Mouse (Mus musculus) hindbrain, postnatal 0 days (tissue): ENCODE results near the gene Sytl1. TPM values are rescaled to one million over a fixed set of nuclear protein-coding genes. Genes with fewer than 3 reads are reported as not detected.

Experiments
- ATAC-seq: fragments of 200-750 bp; cut with Nextera tagmentation; 2 replicates; pipeline ENCODE4 v1.8.0; 2017; ENCODE audit warnings: mild to moderate bottlenecking, moderate TSS enrichment, moderate library complexity
- DNase-seq: peaks from one replicate; pipeline ENCODE4 v3.0.0-alpha.2; 2015; ENCODE audit warnings: low spot score
- H3K27ac ChIP-seq: fragments of 300-500 bp; sonication (generic); 2 replicates; pipeline ENCODE4 v1.5.1; 2014; ENCODE audit warnings: mild to moderate bottlenecking
- H3K27me3 ChIP-seq: fragments of 300-500 bp; sonication (generic); 2 replicates; pipeline ENCODE4 v1.6.1; 2014; ENCODE audit warnings: low read length, mixed read lengths; ENCODE audit not compliant: insufficient read depth
- H3K36me3 ChIP-seq: fragments of 300-500 bp; sonication (generic); 2 replicates; pipeline ENCODE4 v1.6.1; 2014; ENCODE audit warnings: low read length, mixed read lengths; ENCODE audit not compliant: insufficient read depth
- H3K4me1 ChIP-seq: fragments of 300-500 bp; sonication (generic); 2 replicates; pipeline ENCODE4 v1.6.1; 2014; ENCODE audit warnings: antibody characterized with exemption, low read length, mixed read lengths; ENCODE audit not compliant: insufficient read depth
- H3K4me2 ChIP-seq: fragments of 300-500 bp; sonication (generic); 2 replicates; pipeline ENCODE4 v1.6.1; 2014; ENCODE audit warnings: low read depth, mild to moderate bottlenecking, low read length, moderate library complexity, mixed read lengths
- H3K4me3 ChIP-seq: fragments of 300-500 bp; sonication (generic); 2 replicates; pipeline ENCODE4 v1.5.1; 2014; ENCODE audit warnings: low read length
- H3K9ac ChIP-seq: fragments of 300-500 bp; sonication (generic); replicated peaks from 2 replicates; pipeline ENCODE4 v1.6.1; 2014; ENCODE audit warnings: mild to moderate bottlenecking, low read length, moderate library complexity, mixed read lengths
- H3K9me3 ChIP-seq: fragments of 300-500 bp; sonication (generic); 2 replicates; pipeline ENCODE4 v1.6.1; 2016; ENCODE audit warnings: low read length, mixed read lengths
- CTCF ChIP-seq: IDR thresholded peaks from 2 replicates; pipeline ENCODE4 v1.5.1; 2016; ENCODE audit warnings: antibody characterized with exemption, control low read depth, low read depth
- WGBS: fragments of 180-500 bp; shearing (Covaris S2); extraction: QIAGEN DNeasy Blood & Tissue Kit; methylation state at CpG from one replicate; pipeline ENCODE4 v1.1.7; 2014; 5-methylcytosine and 5-hydroxymethylcytosine counted together
- polyA plus RNA-seq: library from polyadenylated mRNA; unstranded; fragments of >200 nt; fragmentation: Nextera tagmentation; extraction: Ambion mirVana; gene quantifications from 2 replicates; pipeline ENCODE4 v1.2.1, GENCODE M21; 2015
- total RNA-seq: library from RNA; depleted of rRNA; stranded (reverse); fragments of >200 nt; gene quantifications from 2 replicates; pipeline ENCODE4 v1.2.3, GENCODE M21; 2014

Sytl1 gene
- total and polyA plus RNA-seq, 2 experiments from 2014 or later, result 0.40 to 1.4 TPM

- H3K4me3 ChIP-seq, result no peak overlapping the region
- 85% methylated on average over 5 of the region's 5 CpGs for WGBS
- no peaks in the 10 kb centered on the region for H3K36me3 ChIP-seq
- H3K4me1 ChIP-seq, result no peaks in the 10 kb centered on the region
- no peaks in the 10 kb centered on the region for H3K27me3 ChIP-seq
- TF ChIP-seq CTCF, result no peak
- no peak overlapping the region for H3K9ac ChIP-seq
- H3K9me3 ChIP-seq, result no peaks in the 10 kb centered on the region
- H3K4me2 ChIP-seq, result no peak overlapping the region
- no peak overlapping the region for H3K27ac ChIP-seq
- DNase-seq (no peak), ATAC-seq (no peak)
Observed at GRCm38 (mm10) chr4:133235415-133235814, 27.5 kb downstream of the Sytl1 start.

- Histone ChIP-seq H3K27me3 (no peaks in the 10 kb centered on the region), H3K9ac (no peak overlapping the region), H3K27ac (no peak overlapping the region), H3K4me3 (no peak overlapping the region), H3K9me3 (no peaks in the 10 kb centered on the region), H3K36me3 (no peaks in the 10 kb centered on the region), H3K4me2 (no peak overlapping the region), H3K4me1 (no peaks in the 10 kb centered on the region)
- no peak for TF ChIP-seq CTCF
- 60% methylated on average over 5 of the region's 5 CpGs for WGBS
- no peak for DNase-seq
- no peak for ATAC-seq
Observed at GRCm38 (mm10) chr4:133234771-133235170, 28.1 kb downstream of the Sytl1 start.

- no peaks in the 10 kb centered on the region for H3K4me1 ChIP-seq
- H3K4me2 ChIP-seq, result no peak overlapping the region
- no peak; the same call in 1 of the 2 replicates for TF ChIP-seq CTCF
- H3K27me3 ChIP-seq, result no peaks in the 10 kb centered on the region
- H3K27ac ChIP-seq, result no peak overlapping the region
- WGBS, result 40% methylated on average over 10 of the region's 10 CpGs
- H3K36me3 ChIP-seq, result no peaks in the 10 kb centered on the region
- H3K9ac ChIP-seq, result no peak overlapping the region
- no peaks in the 10 kb centered on the region for H3K9me3 ChIP-seq
- no peak overlapping the region for H3K4me3 ChIP-seq
- ATAC-seq, result no peak
- no peak for DNase-seq
Observed at GRCm38 (mm10) chr4:133233285-133233976, 29.5 kb downstream of the Sytl1 start.

GRCm38 (mm10) chr4:133229582-133229981 lies 33.3 kb downstream of the Sytl1 start:
- ATAC-seq, result no peak
- Histone ChIP-seq H3K36me3 (no peaks in the 10 kb centered on the region), H3K27me3 (no peaks in the 10 kb centered on the region), H3K4me2 (no peak overlapping the region), H3K4me3 (no peak overlapping the region), H3K27ac (no peak overlapping the region), H3K9me3 (no peaks in the 10 kb centered on the region), H3K4me1 (no peaks in the 10 kb centered on the region), H3K9ac (no peak overlapping the region)
- DNase-seq, result no peak
- WGBS, result 52% methylated on average over 8 of the region's 8 CpGs
- TF ChIP-seq CTCF, result no peak

- DNase-seq (peak; percentile 57), ATAC-seq (peak; percentile 55; the same call in 1 of the 2 replicates)
- H3K27ac ChIP-seq, result no peak overlapping the region
- H3K9me3 ChIP-seq, result no peaks in the 10 kb centered on the region
- no peaks in the 10 kb centered on the region for H3K27me3 ChIP-seq
- no peaks in the 10 kb centered on the region for H3K36me3 ChIP-seq
- no peak overlapping the region for H3K4me2 ChIP-seq
- 41% methylated on average over 8 of the region's 8 CpGs for WGBS
- H3K9ac ChIP-seq, result no peak overlapping the region
- TF ChIP-seq CTCF, result no peak
- no peak overlapping the region for H3K4me3 ChIP-seq
- no peaks in the 10 kb centered on the region for H3K4me1 ChIP-seq
Observed at GRCm38 (mm10) chr4:133227636-133228035, 35.3 kb downstream of the Sytl1 start.

- DNase-seq, result no peak
- Histone ChIP-seq H3K9ac (no peak overlapping the region), H3K27ac (no peak overlapping the region), H3K4me1 (no peaks in the 10 kb centered on the region), H3K4me3 (no peak overlapping the region), H3K4me2 (no peak overlapping the region), H3K27me3 (no peaks in the 10 kb centered on the region), H3K36me3 (no peaks in the 10 kb centered on the region), H3K9me3 (no peaks in the 10 kb centered on the region)
- no peak for TF ChIP-seq CTCF
- ATAC-seq, result no peak
- 64% methylated on average over 10 of the region's 10 CpGs for whole genome bisulfite sequencing
Observed at GRCm38 (mm10) chr4:133226073-133226472, 36.8 kb downstream of the Sytl1 start.

GRCm38 (mm10) chr4:133223875-133224274 lies 39.0 kb downstream of the Sytl1 start:
- no peak for TF ChIP-seq CTCF
- Histone ChIP-seq H3K9me3 (no peaks in the 10 kb centered on the region), H3K4me3 (no peak overlapping the region), H3K9ac (no peak overlapping the region), H3K27ac (no peak overlapping the region), H3K4me2 (no peak overlapping the region), H3K27me3 (no peaks in the 10 kb centered on the region; the same call in 1 of the 2 replicates), H3K36me3 (no peaks in the 10 kb centered on the region), H3K4me1 (no peaks in the 10 kb centered on the region)
- DNase-seq (no peak), ATAC-seq (no peak)
- WGBS, result 52% methylated on average over 5 of the region's 5 CpGs
